Mouse (Mus musculus) activated CD4-positive, CD25-positive, alpha-beta regulatory T cell, adult 9 weeks (primary cell): ENCODE data around the gene Snrpd3. TPM values are rescaled to one million over a fixed set of nuclear protein-coding genes. Genes with fewer than 3 reads are reported as not detected.

Source experiments
- polyA plus RNA-seq: library from polyadenylated mRNA; unstranded; fragments of 100-300 nt; shearing (Covaris generic); gene quantifications from one replicate; pipeline ENCODE4 v1.2.1, GENCODE M21; 2017

Gene Snrpd3
- polyA plus RNA-seq: 218 TPM

GRCm38 (mm10) chr10:75517073-75517757 is at the start of gene Snrpd3:
Gene Snrpd3, plus strand, starts transcription at chr10:75517551.

GRCm38 (mm10) chr10:75517758-75518143 is 400 bp downstream of the Snrpd3 start, which contains the start of gene Gucd1:
Gene Gucd1, minus strand, starts transcription at chr10:75517972.

GRCm38 (mm10) chr10:75559676-75560548 is 42.6 kb downstream of the Snrpd3 start, which contains the start of gene Lrrc75b:
Gene Lrrc75b, minus strand, starts transcription at chr10:75560330.

GRCm38 (mm10) chr10:75561071-75561654 is 43.8 kb downstream of the Snrpd3 start, which contains the start of gene Ggt1:
Gene Ggt1, plus strand, starts transcription at chr10:75561604.

Other genes starting within 250 kb of the Snrpd3 start
- gene Adora2a, start 200.7 kb upstream of the Snrpd3 start, polyA plus RNA-seq: 58.9 TPM
- gene Upb1, start 116.4 kb upstream of the Snrpd3 start, polyA plus RNA-seq: 0.07 TPM
- 22.6 TPM for gene Gucd1, start 421 bp downstream of the Snrpd3 start, polyA plus RNA-seq
- 0.18 TPM for gene Lrrc75b, start 42.8 kb downstream of the Snrpd3 start, polyA plus RNA-seq
- 3.6 TPM for gene Ggt1, start 44.1 kb downstream of the Snrpd3 start, polyA plus RNA-seq
- gene Ggt5, start 71.8 kb downstream of the Snrpd3 start, polyA plus RNA-seq: 0.59 TPM
- 22.4 TPM for gene Susd2, start 126.5 kb downstream of the Snrpd3 start, polyA plus RNA-seq
- gene Cabin1, start 246.8 kb downstream of the Snrpd3 start, polyA plus RNA-seq: 59.1 TPM